Mouse (Mus musculus) T-helper 1 cell (primary cell): ENCODE results near the gene Plekha7.

Experiments
- in situ Hi-C: fragments of 300-600 bp; cut with MboI, MseI; formaldehyde crosslinking; loops from one replicate; pipeline ENCODE4 v1.15.1; 2025; ENCODE audit warnings: high pct_unique_total_duplicates

Plekha7 gene

GRCm38 (mm10) chr7:116290559-116290958 is 17.6 kb downstream of the Plekha7 start:
- in situ Hi-C loops: no loop called here

- in situ Hi-C loops: no loop called here
Measured at GRCm38 (mm10) chr7:116288996-116289395, 19.2 kb downstream of the Plekha7 start.

- in situ Hi-C loops: no loop called here
Measured at GRCm38 (mm10) chr7:116287959-116288358, 20.2 kb downstream of the Plekha7 start.

DNA sequence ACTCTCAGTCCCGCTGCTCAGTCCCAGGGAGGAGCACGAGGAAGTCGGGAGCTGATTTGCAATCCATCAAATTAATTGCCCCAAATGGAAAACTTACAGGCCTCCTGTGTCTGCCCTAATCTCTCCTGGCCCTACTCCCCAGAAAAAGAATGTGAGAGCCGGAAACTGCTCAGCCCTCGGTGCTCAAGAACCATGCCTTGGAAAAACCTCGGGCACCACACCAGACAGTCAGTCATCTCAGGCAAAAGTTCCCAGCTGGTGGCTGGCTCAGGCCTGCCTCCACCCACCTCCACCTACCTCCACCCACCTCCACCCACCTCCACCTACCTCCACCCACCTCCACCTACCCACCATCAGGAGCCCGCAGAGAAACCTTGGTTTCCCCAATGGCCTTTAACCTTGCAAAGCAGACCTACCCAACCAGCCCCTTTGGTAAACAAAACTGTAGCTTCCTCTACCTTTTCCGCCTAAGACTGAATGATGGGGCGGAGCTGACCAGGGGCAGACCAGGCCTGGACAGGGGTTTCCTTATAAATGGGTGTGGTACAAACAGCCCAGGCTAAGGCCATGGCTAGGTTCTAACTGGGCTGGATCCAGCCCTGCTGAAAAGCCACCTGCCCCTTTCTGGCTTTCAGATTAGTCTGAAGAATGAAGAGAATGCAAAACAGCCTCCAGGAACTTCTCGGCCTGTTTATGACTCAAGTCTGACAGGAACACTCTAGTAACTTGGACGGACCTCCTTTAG is 21.4 kb downstream of the Plekha7 start:
- in situ Hi-C loops: no loop called here

DNA sequence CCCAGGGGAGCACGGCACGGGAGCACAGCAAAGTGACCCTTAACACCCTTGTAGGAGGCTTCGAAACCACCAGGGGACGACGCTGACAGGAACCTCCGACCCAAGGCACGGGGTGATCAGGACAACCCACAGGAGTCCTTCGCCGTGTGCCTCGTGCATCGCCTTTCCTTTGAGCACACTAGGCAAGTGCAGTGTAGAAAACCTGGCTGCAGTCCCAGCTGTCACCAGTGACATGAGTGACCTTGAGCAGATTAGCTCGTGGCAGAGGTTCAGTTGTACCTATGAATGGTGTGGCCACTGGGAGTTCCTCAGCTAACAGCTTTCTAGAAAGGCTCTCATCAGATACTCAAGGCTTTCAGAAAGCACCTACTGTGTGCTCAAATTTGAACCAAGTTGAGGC is 22.0 kb downstream of the Plekha7 start:
- in situ Hi-C loops: no loop called here

GRCm38 (mm10) chr7:116285216-116285615 is 23.0 kb downstream of the Plekha7 start:
- in situ Hi-C loops: no loop called here

GRCm38 (mm10) chr7:116282755-116283154 is 25.4 kb downstream of the Plekha7 start:
- in situ Hi-C loops: no loop called here

GRCm38 (mm10) chr7:116280126-116280525 is 28.1 kb downstream of the Plekha7 start:
- in situ Hi-C loops: no loop called here

DNA sequence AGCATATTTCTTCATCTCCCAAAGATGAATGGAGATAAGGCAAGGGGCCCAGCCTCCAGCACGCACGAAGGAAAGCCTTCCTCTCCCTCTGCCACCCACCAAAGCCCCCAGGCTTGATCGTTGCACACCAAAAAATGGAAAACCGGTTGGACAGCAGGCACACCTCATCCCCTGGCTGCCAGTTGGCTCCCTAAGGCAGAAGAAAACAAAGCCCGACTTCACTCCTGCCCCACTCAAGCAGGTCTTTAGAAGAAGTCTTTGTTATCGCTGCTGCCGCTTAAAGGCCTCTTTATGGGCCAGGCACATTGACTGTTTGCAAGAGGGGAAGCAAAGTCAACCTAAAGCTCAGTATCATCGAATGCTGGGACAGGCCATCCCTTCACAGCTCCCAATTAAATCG is 29.9 kb downstream of the Plekha7 start:
- in situ Hi-C loops: no loop called here

GRCm38 (mm10) chr7:116276315-116276714 is 31.9 kb downstream of the Plekha7 start:
- in situ Hi-C loops: no loop called here

- in situ Hi-C loops: no loop called here
Measured at GRCm38 (mm10) chr7:116273111-116273510, 35.1 kb downstream of the Plekha7 start.

- in situ Hi-C loops: no loop called here
Measured at GRCm38 (mm10) chr7:116269501-116269995, 38.6 kb downstream of the Plekha7 start.

DNA sequence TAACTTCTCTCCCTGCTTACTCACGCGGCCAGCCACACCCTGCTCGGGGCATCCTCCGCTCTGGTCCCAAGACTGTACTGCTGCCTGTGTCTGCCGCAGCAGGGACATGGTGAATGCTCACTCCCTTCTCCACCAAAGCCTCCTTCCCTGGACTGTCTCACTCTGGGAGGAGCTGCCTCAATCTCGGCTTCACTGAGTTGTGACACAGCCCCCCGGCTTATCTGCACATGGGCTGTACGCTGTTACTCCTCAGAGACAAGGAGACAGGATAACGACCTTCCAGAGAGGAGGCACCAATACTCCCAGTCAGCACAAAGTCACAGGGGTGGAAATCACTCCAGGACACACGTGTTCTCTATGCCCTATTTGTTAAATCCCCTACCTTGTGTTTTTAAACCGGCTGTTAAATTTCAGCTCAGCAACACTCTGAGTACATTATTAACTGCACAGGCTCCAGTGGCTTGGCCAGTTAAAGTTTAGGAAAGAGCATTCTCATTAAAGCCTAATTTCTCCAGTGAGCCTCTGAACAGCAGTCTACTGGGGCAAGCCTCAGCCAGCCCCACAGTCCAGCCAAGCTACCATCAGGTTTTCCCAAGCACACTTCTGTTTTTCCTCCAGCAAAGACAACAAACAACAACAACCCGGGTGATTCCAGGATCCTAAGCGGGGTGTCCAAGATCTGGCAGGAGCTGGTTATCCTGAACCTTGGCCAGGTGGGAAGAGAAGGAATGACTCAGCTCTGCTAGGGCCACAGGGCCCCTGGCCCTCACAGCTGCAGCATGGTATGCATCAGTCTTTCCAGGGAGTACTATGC is 39.9 kb downstream of the Plekha7 start:
- in situ Hi-C loops: no loop called here

GRCm38 (mm10) chr7:116263281-116263680 is 44.9 kb downstream of the Plekha7 start:
- in situ Hi-C loops: no loop called here

- in situ Hi-C loops: no loop called here
Measured at GRCm38 (mm10) chr7:116262508-116262907, 45.7 kb downstream of the Plekha7 start.

GRCm38 (mm10) chr7:116262101-116262500 is 46.1 kb downstream of the Plekha7 start:
- in situ Hi-C loops: no loop called here

DNA sequence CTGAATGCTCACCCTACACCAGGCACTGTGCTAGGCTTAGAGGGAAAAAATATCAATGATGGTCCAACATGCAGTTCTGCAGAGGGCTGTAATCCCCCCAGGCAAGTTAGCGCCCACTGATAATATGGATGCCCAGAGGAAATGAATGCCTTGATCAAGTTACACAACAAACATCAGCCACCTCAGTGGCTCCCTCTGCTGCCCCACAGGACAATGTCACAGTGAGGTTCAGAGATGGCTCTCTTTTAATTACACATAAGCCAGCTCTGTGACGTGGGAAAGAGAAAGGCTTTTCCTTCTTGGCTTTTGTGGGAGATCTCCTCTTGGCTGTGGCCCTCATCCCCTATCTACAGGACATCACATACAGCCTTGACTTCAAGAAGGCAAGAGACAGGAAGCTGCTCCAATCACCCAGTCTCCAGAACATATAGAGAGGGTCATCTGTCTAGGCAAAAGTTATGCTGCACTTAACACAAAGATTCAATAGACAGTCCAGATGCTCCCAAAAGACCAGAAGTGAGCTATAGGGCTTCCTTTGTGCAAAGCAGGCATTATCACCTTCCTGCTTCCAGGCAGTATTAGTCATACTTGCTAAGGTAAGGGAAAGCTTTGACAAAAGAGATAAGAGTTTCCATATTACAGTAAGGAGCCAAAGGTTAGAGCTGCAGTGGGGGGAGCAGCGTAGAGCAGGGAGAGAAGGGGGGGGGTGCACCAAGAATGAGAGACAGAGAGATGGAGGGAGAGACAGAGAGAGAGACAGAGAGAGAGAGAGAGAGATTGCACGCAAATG is 47.2 kb downstream of the Plekha7 start:
- in situ Hi-C loops: no loop called here

DNA sequence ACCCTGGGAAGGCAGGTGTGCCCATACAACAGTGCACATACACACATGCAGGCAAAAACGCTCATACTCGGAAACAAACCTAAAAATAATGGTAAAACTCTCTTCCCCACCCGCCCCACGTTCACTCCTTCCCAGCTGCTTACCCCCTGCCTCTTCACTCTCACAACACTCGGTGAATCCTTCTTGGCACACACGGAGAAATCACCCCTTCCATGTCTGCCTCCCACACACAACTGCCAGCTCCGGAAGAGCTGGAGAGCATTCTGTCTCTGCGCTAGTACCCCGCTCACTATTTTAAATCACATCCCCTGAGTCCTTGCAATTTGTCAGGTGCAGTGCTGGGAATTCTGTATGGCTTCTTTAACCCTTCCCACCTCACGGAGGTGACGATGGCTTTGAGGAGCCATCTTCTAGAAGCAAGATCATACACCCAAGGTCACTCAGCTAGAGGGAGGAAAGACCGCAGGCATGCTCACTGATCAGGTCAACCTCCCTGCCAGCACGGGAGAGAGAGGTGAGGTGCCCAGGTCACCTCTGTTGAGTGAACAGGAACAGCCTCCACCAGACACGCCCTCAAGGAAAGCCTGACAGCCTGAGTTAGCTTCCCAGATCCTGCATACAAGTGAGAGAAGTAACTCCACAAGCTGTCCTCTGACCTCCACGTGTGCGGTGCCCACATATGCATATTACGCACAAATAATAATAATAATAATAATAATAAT is 49.6 kb downstream of the Plekha7 start:
- in situ Hi-C loops: no loop called here

- in situ Hi-C loops: no loop called here
Measured at GRCm38 (mm10) chr7:116257953-116258352, 50.2 kb downstream of the Plekha7 start.

- in situ Hi-C loops: no loop called here
Measured at GRCm38 (mm10) chr7:116255664-116256063, 52.5 kb downstream of the Plekha7 start.

DNA sequence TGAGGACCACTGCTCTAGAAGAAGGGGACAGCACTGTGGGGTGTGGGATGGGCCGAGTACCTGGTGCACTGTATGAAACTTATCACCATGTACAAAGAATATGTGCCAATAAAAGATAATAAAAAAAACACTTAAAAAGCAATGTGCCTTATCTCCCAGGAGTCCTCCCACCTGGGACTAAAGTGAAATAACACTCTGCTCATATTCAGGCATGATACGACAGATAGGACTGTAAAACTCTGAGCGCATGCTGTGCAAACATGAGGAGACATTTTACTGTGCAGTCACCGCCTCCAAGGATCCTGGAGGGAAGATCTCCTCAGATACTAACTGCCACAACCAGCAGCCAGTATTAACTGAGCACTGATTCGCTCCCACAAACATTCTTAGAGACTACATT is 53.5 kb downstream of the Plekha7 start:
- in situ Hi-C loops: loop anchor here (5.0 kb wide), 1 partner anchor 348 kb away; no protein-coding TSS in a partner anchor
